Mouse (Mus musculus) kidney, adult 2 months (tissue): ENCODE measurements around the gene Men1.

Experiments used
- CTCF ChIP-seq: fragments of 200-500 bp; conservative IDR thresholded peaks from 2 replicates; pipeline ENCODE4 v1.5.1; 2011; ENCODE audit warnings: low read depth, mild to moderate bottlenecking, control low read depth, low read length, moderate library complexity, mixed read lengths; ENCODE audit not compliant: insufficient read depth, insufficient read length
- POLR2A ChIP-seq: fragments of 200-500 bp; IDR thresholded peaks from one replicate; pipeline ENCODE4 v1.6.1; 2011; ENCODE audit warnings: low read depth, low read length, control low read depth

DNA sequence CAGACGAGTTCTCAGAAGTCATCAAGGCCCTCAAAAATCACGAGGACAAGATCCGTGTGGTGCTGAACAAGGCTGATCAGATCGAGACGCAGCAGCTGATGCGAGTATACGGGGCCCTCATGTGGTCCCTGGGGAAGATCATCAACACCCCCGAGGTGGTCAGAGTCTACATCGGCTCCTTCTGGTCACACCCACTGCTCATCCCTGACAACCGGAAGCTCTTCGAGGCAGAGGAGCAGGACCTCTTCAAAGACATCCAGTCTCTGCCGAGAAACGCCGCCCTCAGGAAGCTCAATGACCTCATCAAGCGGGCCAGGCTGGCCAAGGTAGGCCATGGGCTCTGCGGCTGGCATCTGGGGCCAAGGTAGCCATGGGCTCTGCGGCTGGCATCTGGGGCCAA is 40.5 kb upstream of the Men1 start:
- TF ChIP-seq CTCF, result no peak
- no peak for TF ChIP-seq POLR2A
